Mouse (Mus musculus) spleen, adult 2 months (tissue): ENCODE measurements around the gene Slc6a20a.

Source experiments
- CTCF ChIP-seq: fragments of 200-500 bp; IDR thresholded peaks from 2 replicates; pipeline ENCODE4 v1.5.1; 2011; ENCODE audit warnings: mild to moderate bottlenecking, inconsistent platforms; ENCODE audit not compliant: insufficient read depth, insufficient read length, insufficient replicate concordance; ENCODE audit errors: extremely low read depth
- POLR2A ChIP-seq: fragments of 200-500 bp; IDR thresholded peaks from 2 replicates; pipeline ENCODE4 v1.6.1; 2011; ENCODE audit warnings: low read depth, low read length, inconsistent platforms

- TF ChIP-seq CTCF (no peak), POLR2A (no peak)
Observed at GRCm38 (mm10) chr9:123686206-123686605, 7.5 kb upstream of the Slc6a20a start.
